Mouse (Mus musculus) heart, postnatal 14 days (tissue): ENCODE results near the gene Hivep1. TPM values are rescaled to one million over a fixed set of nuclear protein-coding genes. Genes with fewer than 3 reads are reported as not detected.

Source experiments
- DNase-seq, 2 experiments: peaks; one replicate each; pipeline ENCODE4 v3.0.0; 2021 to 2022
- intact Hi-C: fragments of 180-260 bp; cut with DNase I; formaldehyde crosslinking; loops from one replicate; pipeline ENCODE4 v1.15.1; 2025
- total RNA-seq, 2 experiments: library from RNA; stranded (reverse); gene quantifications; 2 replicates each; pipeline ENCODE4 v1.2.3; 2021

Gene Hivep1
- total RNA-seq, 2 experiments from 2014 or later: 21.2 to 23.7 TPM

- no peak for DNase-seq
- intact Hi-C loops: no loop called here
Measured at GRCm38 (mm10) chr13:42108483-42109215, 56.8 kb downstream of the Hivep1 start.

- intact Hi-C loops: no loop called here
- no peak for DNase-seq
Measured at GRCm38 (mm10) chr13:42110416-42110815, 58.6 kb downstream of the Hivep1 start.

- intact Hi-C loops: no loop called here
- DNase-seq: no peak
Measured at GRCm38 (mm10) chr13:42112071-42112470, 60.2 kb downstream of the Hivep1 start.

GRCm38 (mm10) chr13:42112748-42113147, 60.9 kb downstream of the Hivep1 start:
- intact Hi-C loops: no loop called here

GRCm38 (mm10) chr13:42113601-42114000, 61.8 kb downstream of the Hivep1 start:
- intact Hi-C loops: no loop called here
- no peak for DNase-seq

More at GRCm38 (mm10) chr13:42112748-42113147, 60.9 kb downstream of the Hivep1 start:
- DNase-seq: no peak

- intact Hi-C loops: no loop called here
- peak in 1 of 2 experiments; percentile 40 for DNase-seq
Measured at GRCm38 (mm10) chr13:42116301-42116700, 64.5 kb downstream of the Hivep1 start.

GRCm38 (mm10) chr13:42119062-42119461, 67.2 kb downstream of the Hivep1 start:
- intact Hi-C loops: no loop called here
- no peak for DNase-seq

- DNase-seq: no peak
- intact Hi-C loops: no loop called here
Measured at GRCm38 (mm10) chr13:42121106-42121776, 69.4 kb downstream of the Hivep1 start.

GRCm38 (mm10) chr13:42121777-42122682, 70.2 kb downstream of the Hivep1 start:
- no peak for DNase-seq
- intact Hi-C loops: no loop called here

- DNase-seq: no peak
- intact Hi-C loops: loop anchor here (5.0 kb wide), 1 partner anchor 432 kb away; no protein-coding TSS in a partner anchor
Measured at GRCm38 (mm10) chr13:42144627-42145026, 92.8 kb downstream of the Hivep1 start.

- intact Hi-C loops: no loop called here
- no peak for DNase-seq
Measured at GRCm38 (mm10) chr13:42149328-42150071, 97.7 kb downstream of the Hivep1 start.

- DNase-seq: no peak
- intact Hi-C loops: no loop called here
Measured at GRCm38 (mm10) chr13:42150072-42150450, 98.2 kb downstream of the Hivep1 start.

- intact Hi-C loops: no loop called here
- no peak for DNase-seq
Measured at GRCm38 (mm10) chr13:42150462-42151127, 98.8 kb downstream of the Hivep1 start.

GRCm38 (mm10) chr13:42158259-42158658, 106.4 kb downstream of the Hivep1 start:
- intact Hi-C loops: no loop called here
- no peak for DNase-seq

- no peak for DNase-seq
- intact Hi-C loops: no loop called here
Measured at GRCm38 (mm10) chr13:42159416-42160185, 107.8 kb downstream of the Hivep1 start.

GRCm38 (mm10) chr13:42170802-42171201, 119.0 kb downstream of the Hivep1 start:
- intact Hi-C loops: loop anchor here (10.0 kb wide), 1 partner anchor 526 kb away; no protein-coding TSS in a partner anchor

GRCm38 (mm10) chr13:42174827-42175420, 123.1 kb downstream of the Hivep1 start:
- peak; percentile 42 to 63 for DNase-seq

More at GRCm38 (mm10) chr13:42170802-42171201, 119.0 kb downstream of the Hivep1 start:
- no peak for DNase-seq

GRCm38 (mm10) chr13:42182635-42183034, 130.8 kb downstream of the Hivep1 start:
- intact Hi-C loops: no loop called here
- no peak for DNase-seq

More at GRCm38 (mm10) chr13:42174827-42175420, 123.1 kb downstream of the Hivep1 start:
- intact Hi-C loops: loop anchor here (2.0 to 10.0 kb wide), 4 partner anchors 72 to 530 kb away; partner anchors contain the start of gene Edn1
